Mouse (Mus musculus) layer of hippocampus, postnatal 14 days (tissue): ENCODE results near the gene Tbc1d7. TPM values are rescaled to one million over a fixed set of nuclear protein-coding genes. Genes with fewer than 3 reads are reported as not detected.
A peak's percentile ranks its signal among the peaks of the same experiment; 100 is the strongest.

Experiments used
- DNase-seq, 2 experiments: peaks; one replicate each; pipeline ENCODE4 v3.0.0; 2021 to 2022; ENCODE audit warnings: low spot score in 2 of 2, mixed read lengths in 1 of 2
- long read RNA-seq, 2 experiments: library from polyadenylated mRNA; stranded (forward); transcript quantifications; one replicate each; pipeline ENCODE4 v2.0.0; 2021
- total RNA-seq, 2 experiments: library from RNA; stranded (reverse); gene quantifications; 2 replicates each; pipeline ENCODE4 v1.2.3; 2021

Gene Tbc1d7
- total RNA-seq: 10 to 100 TPM; 33.5 to 40.2 TPM
- long read RNA-seq, experiment 1, transcript Tbc1d7-202 (8 exons, 1,246 nt): major isoform, 28 of 51 reads
- long read RNA-seq, experiment 1, transcript Tbc1d7-201 (8 exons, 1,239 nt): minor isoform, 6 of 51 reads
- long read RNA-seq, experiment 1, partial matches to known transcripts: 1 of 51 reads
- long read RNA-seq, experiment 1, other reads (novel, unspliced or antisense): 16 of 51 reads
- long read RNA-seq, experiment 2, transcript Tbc1d7-202 (8 exons, 1,246 nt): major isoform, 39 of 112 reads
- long read RNA-seq, experiment 2, transcript Tbc1d7-201 (8 exons, 1,239 nt): minor isoform, 5 of 112 reads
- long read RNA-seq, experiment 2, partial matches to known transcripts: 3 of 112 reads
- long read RNA-seq, experiment 2, other reads (novel, unspliced or antisense): 65 of 112 reads

GRCm38 (mm10) chr13:43171020-43171710 lies at the start of gene Tbc1d7:
Tbc1d7 (minus strand) TSS chr13:43171501.
- peak; percentile 96 to 98 for DNase-seq

GRCm38 (mm10) chr13:43220635-43221034 lies 49.3 kb upstream of the Tbc1d7 start:
- DNase-seq: no peak

GRCm38 (mm10) chr13:43218764-43219163 lies 47.5 kb upstream of the Tbc1d7 start:
- no peak for DNase-seq

- no peak for DNase-seq
Measured at GRCm38 (mm10) chr13:43218284-43218683, 47.0 kb upstream of the Tbc1d7 start.

GRCm38 (mm10) chr13:43217686-43218085 lies 46.4 kb upstream of the Tbc1d7 start:
- no peak for DNase-seq

GRCm38 (mm10) chr13:43217059-43217458 lies 45.8 kb upstream of the Tbc1d7 start:
- no peak for DNase-seq

- no peak for DNase-seq
Measured at GRCm38 (mm10) chr13:43215994-43216706, 44.8 kb upstream of the Tbc1d7 start.

GRCm38 (mm10) chr13:43215144-43215993 lies 44.1 kb upstream of the Tbc1d7 start:
- DNase-seq: no peak

- no peak for DNase-seq
Measured at GRCm38 (mm10) chr13:43212338-43212737, 41.0 kb upstream of the Tbc1d7 start.

- DNase-seq: no peak
Measured at GRCm38 (mm10) chr13:43210956-43211355, 39.7 kb upstream of the Tbc1d7 start.

GRCm38 (mm10) chr13:43209560-43209959 lies 38.3 kb upstream of the Tbc1d7 start:
- no peak for DNase-seq

GRCm38 (mm10) chr13:43208914-43209439 lies 37.7 kb upstream of the Tbc1d7 start:
- no peak for DNase-seq

GRCm38 (mm10) chr13:43206118-43206683 lies 34.9 kb upstream of the Tbc1d7 start:
- no peak for DNase-seq

GRCm38 (mm10) chr13:43203641-43204040 lies 32.3 kb upstream of the Tbc1d7 start:
- no peak for DNase-seq

GRCm38 (mm10) chr13:43203234-43203633 lies 31.9 kb upstream of the Tbc1d7 start:
- no peak for DNase-seq

GRCm38 (mm10) chr13:43202351-43202750 lies 31.1 kb upstream of the Tbc1d7 start:
- no peak for DNase-seq

- DNase-seq: no peak
Measured at GRCm38 (mm10) chr13:43201033-43201432, 29.7 kb upstream of the Tbc1d7 start.

GRCm38 (mm10) chr13:43200473-43200872 lies 29.2 kb upstream of the Tbc1d7 start:
- no peak for DNase-seq

GRCm38 (mm10) chr13:43199749-43200148 lies 28.4 kb upstream of the Tbc1d7 start:
- DNase-seq: no peak

- DNase-seq: no peak
Measured at GRCm38 (mm10) chr13:43199282-43199681, 28.0 kb upstream of the Tbc1d7 start.
